Mouse (Mus musculus) liver, embryonic 14.5 days (tissue): ENCODE results near the gene Zfp568. TPM values are rescaled to one million over a fixed set of nuclear protein-coding genes. Genes with fewer than 3 reads are reported as not detected.

Experiments
- ATAC-seq: fragments of 200-750 bp; cut with Nextera tagmentation; 2 replicates; pipeline ENCODE4 v1.8.0; 2017; ENCODE audit warnings: moderate number of reproducible peaks, mild to moderate bottlenecking, moderate library complexity; ENCODE audit not compliant: insufficient read depth
- DNase-seq, 3 experiments: peaks; one replicate each; pipeline ENCODE4 v3.0.0-alpha.2; 2012 to 2013; ENCODE audit warnings: low read depth in 3 of 3, low spot score in 3 of 3
- H3K27ac ChIP-seq: fragments of 300-500 bp; sonication (generic); 2 replicates; pipeline ENCODE4 v1.5.1; 2014; ENCODE audit warnings: moderate library complexity, mild to moderate bottlenecking, control low read depth, inconsistent platforms
- H3K27me3 ChIP-seq: fragments of 300-500 bp; sonication (generic); 2 replicates; pipeline ENCODE4 v1.6.1; 2014; ENCODE audit warnings: mild to moderate bottlenecking, low read length, moderate library complexity; ENCODE audit not compliant: control insufficient read depth, insufficient read depth
- H3K36me3 ChIP-seq: fragments of 300-500 bp; sonication (generic); replicated peaks from 2 replicates; pipeline ENCODE4 v1.6.1; 2014; ENCODE audit warnings: low read depth; ENCODE audit not compliant: control insufficient read depth, insufficient read depth
- H3K4me1 ChIP-seq, 2 experiments: fragments of 200-500 bp in 1 of 2; fragments of 300-500 bp in 1 of 2; sonication (generic) in 1 of 2; replicated peaks; 2 replicates each; pipeline ENCODE4 v1.6.1; 2012 to 2014; ENCODE audit warnings: antibody characterized with exemption in 1 of 2, inconsistent platforms in 1 of 2, low read length in 1 of 2; ENCODE audit not compliant: control insufficient read depth in 2 of 2, insufficient read depth in 2 of 2
- H3K4me2 ChIP-seq: fragments of 300-500 bp; sonication (generic); 2 replicates; pipeline ENCODE4 v1.6.1; 2014; ENCODE audit warnings: low read depth, mild to moderate bottlenecking, control low read depth, moderate library complexity
- H3K4me3 ChIP-seq, 2 experiments: fragments of 200-500 bp in 1 of 2; fragments of 300-500 bp in 1 of 2; sonication (generic) in 1 of 2; 2 replicates each; pipeline ENCODE4 v1.5.1; 2012 to 2014; ENCODE audit warnings: low read depth in 2 of 2, low read length in 2 of 2, mild to moderate bottlenecking in 2 of 2, control low read depth in 1 of 2, inconsistent platforms in 1 of 2, moderate library complexity in 1 of 2; ENCODE audit not compliant: insufficient read depth in 1 of 2
- H3K9ac ChIP-seq: fragments of 300-500 bp; sonication (generic); replicated peaks from 2 replicates; pipeline ENCODE4 v1.6.1; 2014; ENCODE audit warnings: mild to moderate bottlenecking, control low read depth, moderate library complexity
- H3K9me3 ChIP-seq: fragments of 300-500 bp; sonication (generic); 2 replicates; pipeline ENCODE4 v1.6.1; 2016; ENCODE audit warnings: low read length, mixed read lengths; ENCODE audit not compliant: control insufficient read depth
- CTCF ChIP-seq: IDR thresholded peaks from 2 replicates; pipeline ENCODE4 v1.5.1; 2016; ENCODE audit warnings: antibody characterized with exemption, low read depth, control low read depth
- EP300 ChIP-seq: IDR thresholded peaks from 2 replicates; pipeline ENCODE4 v1.6.1; 2016; ENCODE audit warnings: antibody characterized with exemption, low read depth
- WGBS: fragments of 180-500 bp; shearing (Covaris S2); extraction: QIAGEN DNeasy Blood & Tissue Kit; methylation state at CpG from one replicate; pipeline ENCODE4 v1.1.7; 2014; ENCODE audit not compliant: insufficient replicate concordance; 5-methylcytosine and 5-hydroxymethylcytosine counted together
- polyA plus RNA-seq, 2 experiments: library from polyadenylated mRNA; depleted of rRNA in 1 of 2; stranded (reverse) in 1 of 2; unstranded in 1 of 2; fragments of >200 nt; fragmentation: Nextera tagmentation in 1 of 2; extraction: Ambion mirVana in 1 of 2; gene quantifications; 2 replicates each; pipeline versions ENCODE4 v1.2.1 to v1.2.3; 2012 to 2014

The Zfp568 gene
- polyA plus RNA-seq, 2 experiments = 6.1 to 7.0 TPM

DNA sequence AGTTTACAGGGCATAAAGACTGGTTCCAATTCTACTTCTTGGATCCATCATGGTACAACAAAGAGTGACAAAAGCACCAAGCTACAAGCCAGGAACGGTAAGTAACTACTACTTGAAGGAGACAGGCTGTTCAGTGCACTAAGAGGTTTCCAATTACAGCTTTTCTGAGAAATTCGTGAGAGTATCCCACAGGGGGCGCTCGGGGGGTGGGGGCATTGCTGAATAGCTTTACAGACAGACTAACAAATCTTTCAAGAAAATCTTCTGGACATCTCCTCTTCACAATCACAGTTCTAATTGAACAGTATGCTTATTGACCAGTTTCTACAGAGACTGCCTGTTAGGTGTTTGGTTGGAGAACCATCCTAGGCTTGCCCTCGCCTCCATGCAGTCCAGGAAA is 2.3 kb upstream of the Zfp568 start:
- TF ChIP-seq CTCF = no peak
- no peak for TF ChIP-seq EP300
- no peak for ATAC-seq
- H3K4me1 ChIP-seq = peaks cover 9 to 11% of the 10 kb centered on the region in 2 experiments; a peak in 3 of 4 replicates
- no peaks in the 10 kb centered on the region for H3K9me3 ChIP-seq
- H3K27ac ChIP-seq = no peak overlapping the region
- DNase-seq = no peak
- no peak overlapping the region for H3K9ac ChIP-seq
- H3K36me3 ChIP-seq = no peaks in the 10 kb centered on the region; the same call in none of the 2 replicates
- H3K4me3 ChIP-seq = no peak overlapping the region
- H3K4me2 ChIP-seq = no peak overlapping the region
- 42% methylated on average over 5 of the region's 5 CpGs for WGBS
- H3K27me3 ChIP-seq = no peaks in the 10 kb centered on the region

DNA sequence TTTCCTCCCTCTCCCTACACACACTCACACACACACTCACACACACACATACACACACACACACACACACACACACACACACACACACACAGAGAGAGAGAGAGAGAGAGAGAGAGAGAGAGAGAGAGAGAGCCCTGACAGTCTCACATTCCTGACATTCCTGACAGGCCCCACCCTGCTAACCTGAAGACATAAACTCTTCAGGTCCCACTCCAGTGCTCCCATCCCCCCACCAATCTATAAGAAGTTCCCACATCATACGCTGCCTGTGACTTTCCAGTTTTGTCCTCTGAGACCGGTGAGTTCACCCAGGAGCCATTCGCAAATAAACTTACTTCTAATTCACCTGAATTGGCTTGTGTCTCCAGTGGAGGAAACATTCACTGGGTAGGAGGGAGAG is 1.9 kb upstream of the Zfp568 start:
- TF ChIP-seq CTCF (no peak), EP300 (no peak)
- no peak for ATAC-seq
- H3K4me1 ChIP-seq = peaks cover 9 to 11% of the 10 kb centered on the region in 2 experiments; a peak in 3 of 4 replicates
- no peak overlapping the region for H3K9ac ChIP-seq
- no peak overlapping the region for H3K4me3 ChIP-seq
- H3K9me3 ChIP-seq = no peaks in the 10 kb centered on the region
- H3K27me3 ChIP-seq = no peaks in the 10 kb centered on the region
- no peak overlapping the region for H3K4me2 ChIP-seq
- no peaks in the 10 kb centered on the region; the same call in none of the 2 replicates for H3K36me3 ChIP-seq
- WGBS = 83% methylated on average over 3 of the region's 3 CpGs
- DNase-seq = no peak
- no peak overlapping the region for H3K27ac ChIP-seq

DNA sequence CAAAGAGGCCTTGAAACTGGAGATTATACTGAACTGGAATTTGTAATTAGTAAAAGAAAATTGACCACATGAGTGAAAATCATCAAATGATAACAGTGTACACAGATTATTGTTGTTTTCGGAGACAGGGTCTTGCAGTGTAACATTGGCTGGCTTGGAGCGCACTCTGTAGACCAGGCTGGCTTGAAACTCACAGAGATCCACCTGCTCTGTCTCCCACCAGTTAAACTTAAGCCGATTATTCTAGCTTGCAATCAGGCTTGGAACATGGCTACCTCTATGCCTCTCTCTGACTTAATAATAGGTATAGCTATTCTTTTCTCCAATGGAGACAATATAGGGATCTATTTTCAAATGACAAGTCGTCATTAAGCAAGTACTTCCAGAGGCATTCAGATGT is 1.4 kb upstream of the Zfp568 start:
- Histone ChIP-seq H3K9me3 (no peaks in the 10 kb centered on the region), H3K27me3 (no peaks in the 10 kb centered on the region), H3K4me2 (peak overlapping the region; percentile 82), H3K4me3 (no peak overlapping the region; a peak in 1 of 4 replicates), H3K27ac (no peak overlapping the region), H3K4me1 (peaks cover 9 to 11% of the 10 kb centered on the region in 2 experiments; a peak in 3 of 4 replicates), H3K9ac (no peak overlapping the region), H3K36me3 (no peaks in the 10 kb centered on the region; the same call in none of the 2 replicates)
- DNase-seq = no peak
- 75% methylated on average over 4 of the region's 4 CpGs for WGBS
- TF ChIP-seq EP300 (no peak), CTCF (no peak)
- no peak for ATAC-seq

DNA sequence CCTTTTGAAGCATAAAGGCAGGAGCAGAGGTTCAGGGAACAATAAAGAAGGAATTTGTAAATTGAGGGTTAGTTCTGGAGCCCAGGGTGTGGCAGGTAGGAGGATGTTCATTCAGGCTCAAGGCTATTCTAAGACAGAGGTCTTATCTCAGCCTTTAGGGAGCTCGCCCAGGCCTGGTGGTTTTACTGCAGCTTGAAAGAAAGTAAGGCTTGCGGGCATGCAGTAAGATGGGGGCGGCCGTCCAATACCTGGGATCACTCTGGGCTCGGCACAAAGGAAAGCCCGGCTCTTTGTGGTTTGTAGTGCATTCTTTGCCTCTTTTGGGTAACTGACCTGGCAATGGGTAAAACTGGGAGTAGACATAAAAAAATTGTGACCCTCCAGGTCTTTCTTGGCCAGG is 824 bp upstream of the Zfp568 start:
- H3K9me3 ChIP-seq = no peaks in the 10 kb centered on the region
- 6% methylated on average over 6 of the region's 6 CpGs for WGBS
- H3K4me2 ChIP-seq = peak overlapping the region; percentile 82
- DNase-seq (peak in 1 of 3 experiments; percentile 31), ATAC-seq (peak; percentile 18; the same call in 1 of the 2 replicates)
- no peaks in the 10 kb centered on the region for H3K27me3 ChIP-seq
- H3K4me3 ChIP-seq = peak overlapping the region; percentile 69 to 97
- no peak for TF ChIP-seq EP300
- TF ChIP-seq CTCF = no peak
- peak overlapping the region; percentile 69 for H3K9ac ChIP-seq
- H3K27ac ChIP-seq = peak overlapping the region; percentile 40
- peaks cover 9 to 11% of the 10 kb centered on the region in 2 experiments; a peak in 3 of 4 replicates for H3K4me1 ChIP-seq
- H3K36me3 ChIP-seq = peaks cover 3% of the 10 kb centered on the region

DNA sequence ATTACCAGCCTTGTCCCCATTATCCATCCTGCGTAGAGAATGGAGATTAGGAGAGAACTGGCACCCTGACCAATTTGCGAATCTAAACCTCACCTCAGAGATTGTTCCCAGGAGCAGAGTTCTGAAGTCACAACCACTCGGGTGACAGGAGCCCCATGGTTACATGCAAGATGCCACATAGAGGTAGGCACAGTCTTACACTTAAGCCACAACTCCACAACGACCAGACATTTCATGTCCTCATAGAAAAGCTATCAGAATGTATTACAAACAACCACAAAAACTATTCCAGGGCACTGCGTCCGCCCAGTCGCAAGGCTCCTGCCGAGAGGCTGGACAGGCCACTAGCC is 440 bp upstream of the Zfp568 start:
- peaks cover 9 to 11% of the 10 kb centered on the region in 2 experiments; a peak in 3 of 4 replicates for H3K4me1 ChIP-seq
- DNase-seq (no peak), ATAC-seq (peak; percentile 38; the same call in 1 of the 2 replicates)
- peaks cover 6% of the 10 kb centered on the region for H3K36me3 ChIP-seq
- WGBS = 2% methylated on average over 8 of the region's 8 CpGs
- peak overlapping the region; percentile 40 for H3K27ac ChIP-seq
- TF ChIP-seq EP300 (no peak), CTCF (no peak)
- H3K27me3 ChIP-seq = no peaks in the 10 kb centered on the region
- peak overlapping the region; percentile 69 for H3K9ac ChIP-seq
- peak overlapping the region; percentile 69 to 97 for H3K4me3 ChIP-seq
- H3K9me3 ChIP-seq = no peaks in the 10 kb centered on the region
- H3K4me2 ChIP-seq = peak overlapping the region; percentile 82
